Mouse (Mus musculus): ENCODE measurements around the gene Serpina9.

- TF ChIP-seq POLR2A (IDR thresholded peaks at IDR 0.05; ENCODE audit: insufficient read depth, low read depth, low read length) (no peak), CTCF (IDR thresholded peaks at IDR 0.05) (no peak), EP300 (IDR thresholded peaks at IDR 0.05; ENCODE audit: insufficient read depth, low read depth, low read length) (no peak)
These were observed 23.7 kb downstream of the Serpina9 start, which contains the start of gene Serpina11 for GRCm38 (mm10) chr12:103989857-103990256.
